Mouse (Mus musculus) layer of hippocampus, postnatal 25 days (tissue): ENCODE data around the gene Parvb. TPM values are rescaled to one million over a fixed set of nuclear protein-coding genes. Genes with fewer than 3 reads are reported as not detected.
"Not testable (repeated sequence)": the region's sequence is repeated elsewhere in the genome, so short reads cannot be mapped to it uniquely, and the experiment has no call there.

Experiments used
- DNase-seq, 2 experiments: peaks; one replicate each; pipeline ENCODE4 v3.0.0; 2022; ENCODE audit warnings: mixed read lengths in 2 of 2, low spot score in 1 of 2; ENCODE audit errors: extremely low spot score in 1 of 2
- total RNA-seq, 2 experiments: library from RNA; stranded (reverse); gene quantifications; 2 replicates each; pipeline ENCODE4 v1.2.3; 2021

Parvb gene
- total RNA-seq, 2 experiments from 2014 or later: 43.5 to 44.3 TPM

- no peak for DNase-seq
These were observed 53.6 kb downstream of the Parvb start for GRCm38 (mm10) chr15:84285453-84285852.

GRCm38 (mm10) chr15:84288953-84289352 lies 57.1 kb downstream of the Parvb start:
- not testable (repeated sequence) for DNase-seq

GRCm38 (mm10) chr15:84291097-84291496 lies 59.3 kb downstream of the Parvb start:
- DNase-seq: no peak

GRCm38 (mm10) chr15:84293590-84293989 lies 61.7 kb downstream of the Parvb start:
- DNase-seq: no peak

- DNase-seq: no peak
These were observed 62.5 kb downstream of the Parvb start for GRCm38 (mm10) chr15:84294391-84294790.

- no peak for DNase-seq
These were observed 63.4 kb downstream of the Parvb start for GRCm38 (mm10) chr15:84295225-84295624.

GRCm38 (mm10) chr15:84297454-84297853 lies 65.6 kb downstream of the Parvb start:
- DNase-seq: no peak

- peak in 1 of 2 experiments; percentile 48 for DNase-seq
These were observed 67.0 kb downstream of the Parvb start for GRCm38 (mm10) chr15:84298804-84299370.

- DNase-seq: no peak
These were observed 68.0 kb downstream of the Parvb start for GRCm38 (mm10) chr15:84299662-84300333.

- no peak for DNase-seq
These were observed 68.7 kb downstream of the Parvb start for GRCm38 (mm10) chr15:84300591-84300990.

GRCm38 (mm10) chr15:84301026-84301425 lies 69.2 kb downstream of the Parvb start:
- DNase-seq: no peak

- no peak for DNase-seq
These were observed 70.0 kb downstream of the Parvb start for GRCm38 (mm10) chr15:84301641-84302420.

- DNase-seq: no peak
These were observed 71.4 kb downstream of the Parvb start for GRCm38 (mm10) chr15:84303264-84303663.

GRCm38 (mm10) chr15:84305333-84305732 lies 73.5 kb downstream of the Parvb start:
- no peak for DNase-seq

GRCm38 (mm10) chr15:84310271-84310670 lies 78.4 kb downstream of the Parvb start:
- DNase-seq: no peak

- no peak for DNase-seq
These were observed 79.6 kb downstream of the Parvb start for GRCm38 (mm10) chr15:84311295-84312085.

- no peak for DNase-seq
These were observed 81.2 kb downstream of the Parvb start for GRCm38 (mm10) chr15:84312878-84313565.

GRCm38 (mm10) chr15:84313566-84313878 lies 81.7 kb downstream of the Parvb start:
- no peak for DNase-seq

GRCm38 (mm10) chr15:84314420-84315080 lies 82.7 kb downstream of the Parvb start:
- DNase-seq: no peak
